Comparison of ENCODE assay signal across 8 mouse cellular contexts in genomic region chr1:63446721-63447120, GRCm38 (mm10). TPM values are rescaled to one million over a fixed set of nuclear protein-coding genes. Genes with fewer than 3 reads are reported as not detected.
DNase-seq lines count a peak whose midpoint lies in the region; ATAC-seq and TF ChIP-seq lines count a peak whose summit lies in the region.
"Had no signal": no experiment of that assay in that cellular context is flagged by ENCODE, and none has a peak within 500 bp of the region (broad histone marks: within the 10 kb centered on the region; RNA-seq: fewer than 3 reads in every experiment).

No protein-coding gene starts in this region.

- TF ChIP-seq CTCF in lung, postnatal 0 days (IDR thresholded peaks at IDR 0.05): no peak

- WGBS in lung, postnatal 0 days: 67% methylated on average over 2 of the region's 2 CpGs
- 64% methylated on average over 2 of the region's 2 CpGs for WGBS in forebrain, embryonic 13.5 days
- 62% methylated on average over 2 of the region's 2 CpGs for WGBS in limb, embryonic 15.5 days

- no peak overlapping the region for H3K27ac ChIP-seq in lung, postnatal 0 days (ENCODE audit: low read length)
- H3K27ac ChIP-seq in forebrain, embryonic 13.5 days: 0 out of 2 replicates have a peak overlapping the region, but pooled peaks have one; percentile 22
- H3K27ac ChIP-seq in limb, embryonic 15.5 days: no peak overlapping the region

- H3K4me2 ChIP-seq in lung, postnatal 0 days (replicated peaks; ENCODE audit: low read depth, low read length): peak overlapping the region; percentile 85; the same call in 1 of the 2 replicates
- H3K4me2 ChIP-seq in forebrain, embryonic 13.5 days: peak overlapping the region; percentile 98
- peak overlapping the region; percentile 99 for H3K4me2 ChIP-seq in limb, embryonic 15.5 days

- no peaks in the 10 kb centered on the region; the same call in 1 of the 2 replicates for H3K4me1 ChIP-seq in lung, postnatal 0 days (ENCODE audit: insufficient read depth, low read depth, low read length)
- peaks cover 12% of the 10 kb centered on the region for H3K4me1 ChIP-seq in forebrain, embryonic 13.5 days
- H3K4me1 ChIP-seq in limb, embryonic 15.5 days: peaks cover 10% of the 10 kb centered on the region

- TF ChIP-seq EP300 in lung, postnatal 0 days (IDR thresholded peaks at IDR 0.05): no peak

- no peak overlapping the region for H3K9ac ChIP-seq in lung, postnatal 0 days (replicated peaks; ENCODE audit: low read depth)
- H3K9ac ChIP-seq in forebrain, embryonic 13.5 days: peak overlapping the region; percentile 87; the same call in 1 of the 2 replicates
- H3K9ac ChIP-seq in limb, embryonic 15.5 days: no peak overlapping the region

- H3K36me3 ChIP-seq in lung, postnatal 0 days (ENCODE audit: insufficient read depth, low read length): no peaks in the 10 kb centered on the region
- H3K36me3 ChIP-seq in forebrain, embryonic 13.5 days (ENCODE audit: poor library complexity, severe bottlenecking): no peaks in the 10 kb centered on the region
- no peaks in the 10 kb centered on the region for H3K36me3 ChIP-seq in limb, embryonic 15.5 days

- 0 out of 2 replicates have a peak overlapping the region, but pooled peaks have one; percentile 47 for H3K4me3 ChIP-seq in lung, postnatal 0 days (ENCODE audit: low read depth, low read length)
- H3K4me3 ChIP-seq in forebrain, embryonic 13.5 days: peak overlapping the region; percentile 79
- peak overlapping the region; percentile 63 for H3K4me3 ChIP-seq in limb, embryonic 15.5 days

- H3K9me3 ChIP-seq in lung, postnatal 0 days (ENCODE audit: low read length): no peaks in the 10 kb centered on the region
- no peaks in the 10 kb centered on the region for H3K9me3 ChIP-seq in forebrain, embryonic 13.5 days (replicated peaks)
- H3K9me3 ChIP-seq in limb, embryonic 15.5 days: no peaks in the 10 kb centered on the region

- DNase-seq in lung, postnatal 0 days (ENCODE audit: low spot score): no peak
- no peak for DNase-seq in lung, adult 18-20 months
- DNase-seq in yolk sac, embryonic 10.5 days (ENCODE audit: low spot score): no peak
- no peak for DNase-seq in adrenal gland, postnatal 4 days (ENCODE audit: low spot score in 2 of 2)
- no peak for DNase-seq in thymus, postnatal 25 days

- no peak for ATAC-seq in lung, postnatal 0 days
- ATAC-seq in forebrain, embryonic 13.5 days: no peak
- no peak for ATAC-seq in limb, embryonic 15.5 days (ENCODE audit: insufficient number of reproducible peaks, low FRiP score, low TSS enrichment, low read depth)

- H3K27me3 ChIP-seq in lung, postnatal 0 days (replicated peaks; ENCODE audit: insufficient read depth, low read length): peaks cover 11% of the 10 kb centered on the region
- 0 out of 2 replicates have a peak, but pooled peaks cover 4% of the 10 kb centered on the region for H3K27me3 ChIP-seq in forebrain, embryonic 13.5 days
- H3K27me3 ChIP-seq in limb, embryonic 15.5 days: peaks cover 18% of the 10 kb centered on the region

RNA-seq across cellular contexts. Expression of gene Adam23, which starts 1.0 kb away (rescaled TPM):
- polyA plus RNA-seq in lung, postnatal 0 days (2015; fragmentation: Nextera tagmentation; extraction: Ambion mirVana): 3.5 and 4.6 TPM in 2 replicates
- 8.9 and 10.0 TPM in 2 replicates for polyA plus RNA-seq in forebrain, embryonic 13.5 days (2015; fragmentation: Nextera tagmentation; extraction: Ambion mirVana)
- polyA plus RNA-seq in limb, embryonic 15.5 days (2015; fragmentation: Nextera tagmentation; extraction: Ambion mirVana): 1.5 and 2.5 TPM in 2 replicates
- total RNA-seq in adrenal gland, postnatal 4 days (2021): 10 to 100 TPM; 18.5 to 21.2 TPM
- total RNA-seq: neutrophil, adult 5-6 weeks had no signal
